ENCODE assay signal across 8 mouse cellular contexts in genomic region chr2:91931328-91932159, GRCm38 (mm10). TPM values are rescaled to one million over a fixed set of nuclear protein-coding genes. Genes with fewer than 3 reads are reported as not detected.
DNase-seq lines count a peak whose midpoint lies in the region; ATAC-seq and TF ChIP-seq lines count a peak whose summit lies in the region.

No protein-coding gene starts in this region.

- peaks cover 10% of the 10 kb centered on the region for H3K4me1 ChIP-seq in ES-Bruce4 (ENCODE audit: control insufficient read depth, insufficient read depth, low read length)
- peaks cover 79% of the 10 kb centered on the region for H3K4me1 ChIP-seq in embryonic facial prominence, embryonic 10.5 days
- peaks cover 33% of the 10 kb centered on the region for H3K4me1 ChIP-seq in hindbrain, embryonic 15.5 days (replicated peaks)
- H3K4me1 ChIP-seq in liver, postnatal 0 days (ENCODE audit: insufficient read depth), result peaks cover 22% of the 10 kb centered on the region
- peaks cover 32% of the 10 kb centered on the region for H3K4me1 ChIP-seq in stomach, embryonic 16.5 days (ENCODE audit: control insufficient read depth, insufficient read depth, low read length)

- no peak overlapping the region for H3K27ac ChIP-seq in gastrocnemius, adult 2 months
- H3K27ac ChIP-seq in ES-Bruce4 (ENCODE audit: insufficient read depth, low read length), result peak overlapping the region; percentile 75
- H3K27ac ChIP-seq in embryonic facial prominence, embryonic 10.5 days (replicated peaks), result peak overlapping the region; percentile 100
- peak overlapping the region; percentile 74 for H3K27ac ChIP-seq in hindbrain, embryonic 15.5 days (replicated peaks)
- H3K27ac ChIP-seq in liver, postnatal 0 days (ENCODE audit: low read depth), result no peak overlapping the region
- H3K27ac ChIP-seq in stomach, embryonic 16.5 days (ENCODE audit: low read length), result peak overlapping the region; percentile 63

- no peaks in the 10 kb centered on the region for H3K9me3 ChIP-seq in ES-Bruce4 (replicated peaks; ENCODE audit: control insufficient read depth, insufficient read depth, low read length, poor library complexity, severe bottlenecking)
- H3K9me3 ChIP-seq in embryonic facial prominence, embryonic 10.5 days, result no peaks in the 10 kb centered on the region
- H3K9me3 ChIP-seq in hindbrain, embryonic 15.5 days, result no peaks in the 10 kb centered on the region
- H3K9me3 ChIP-seq in liver, postnatal 0 days (ENCODE audit: low read length), result no peaks in the 10 kb centered on the region
- no peaks in the 10 kb centered on the region for H3K9me3 ChIP-seq in stomach, embryonic 16.5 days (replicated peaks; ENCODE audit: control insufficient read depth, low read length)

- H3K27me3 ChIP-seq in ES-Bruce4 (ENCODE audit: control insufficient read depth, insufficient read depth, low read length, poor library complexity, severe bottlenecking), result no peaks in the 10 kb centered on the region
- no peaks in the 10 kb centered on the region for H3K27me3 ChIP-seq in embryonic facial prominence, embryonic 10.5 days (replicated peaks; ENCODE audit: low read depth, poor library complexity, severe bottlenecking)
- H3K27me3 ChIP-seq in hindbrain, embryonic 15.5 days, result no peaks in the 10 kb centered on the region
- peaks cover 23% of the 10 kb centered on the region for H3K27me3 ChIP-seq in liver, postnatal 0 days (ENCODE audit: insufficient read depth, low read length)
- no peaks in the 10 kb centered on the region for H3K27me3 ChIP-seq in stomach, embryonic 16.5 days (ENCODE audit: control insufficient read depth, insufficient read depth, low read length)

- intact Hi-C loops in gastrocnemius, adult 2 months (cut with DNase I), result no loop called here
- intact Hi-C loops in gastrocnemius, postnatal 36 days (cut with DNase I), result no loop called here

- peak overlapping the region; percentile 81 for H3K4me2 ChIP-seq in hindbrain, embryonic 15.5 days
- peak overlapping the region; percentile 65 for H3K4me2 ChIP-seq in liver, postnatal 0 days (ENCODE audit: low read depth, low read length)
- H3K4me2 ChIP-seq in stomach, embryonic 16.5 days (ENCODE audit: low read depth, low read length), result peak overlapping the region; percentile 78

- no peak for TF ChIP-seq CTCF in gastrocnemius, adult 2 months (IDR thresholded peaks at IDR 0.05)
- TF ChIP-seq CTCF in ES-Bruce4 (IDR thresholded peaks at IDR 0.05; ENCODE audit: low read depth, low read length), result no peak
- no peak for TF ChIP-seq CTCF in liver, postnatal 0 days (IDR thresholded peaks at IDR 0.05; ENCODE audit: low read depth)

- H3K36me3 ChIP-seq in ES-Bruce4 (ENCODE audit: control insufficient read depth, insufficient read depth, low read length, poor library complexity, severe bottlenecking), result 0 out of 2 replicates have a peak, but pooled peaks cover 3% of the 10 kb centered on the region
- peaks cover 67% of the 10 kb centered on the region for H3K36me3 ChIP-seq in embryonic facial prominence, embryonic 10.5 days (replicated peaks)
- H3K36me3 ChIP-seq in hindbrain, embryonic 15.5 days, result peaks cover under 1% of the 10 kb centered on the region; the same call in 1 of the 2 replicates
- peaks cover 31% of the 10 kb centered on the region for H3K36me3 ChIP-seq in liver, postnatal 0 days (replicated peaks; ENCODE audit: insufficient read depth, low read length)
- H3K36me3 ChIP-seq in stomach, embryonic 16.5 days (ENCODE audit: control insufficient read depth, insufficient read depth, low read length), result 0 out of 2 replicates have a peak, but pooled peaks cover 5% of the 10 kb centered on the region

- peak overlapping the region; percentile 46 for H3K9ac ChIP-seq in ES-Bruce4 (ENCODE audit: low read depth, poor library complexity, severe bottlenecking)
- peak overlapping the region; percentile 62 for H3K9ac ChIP-seq in hindbrain, embryonic 15.5 days
- peak overlapping the region; percentile 12 for H3K9ac ChIP-seq in liver, postnatal 0 days (replicated peaks)
- H3K9ac ChIP-seq in stomach, embryonic 16.5 days (ENCODE audit: low read length), result peak overlapping the region; percentile 85

- under 1% methylated on average over 50 of the region's 50 CpGs for WGBS in embryonic facial prominence, embryonic 10.5 days
- under 1% methylated on average over 42 of the region's 50 CpGs for WGBS in hindbrain, embryonic 15.5 days
- 8% methylated on average over 46 of the region's 50 CpGs for WGBS in liver, postnatal 0 days (ENCODE audit: insufficient replicate concordance)
- 2% methylated on average over 41 of the region's 50 CpGs for WGBS in stomach, embryonic 16.5 days

- peak; percentile 78 for ATAC-seq in hindbrain, embryonic 15.5 days (ENCODE audit: low FRiP score, low read depth)
- peak; percentile 18; the same call in 1 of the 2 replicates for ATAC-seq in liver, postnatal 0 days
- peak; percentile 63 for ATAC-seq in stomach, embryonic 16.5 days (ENCODE audit: insufficient read depth, low FRiP score)

- no peak for DNase-seq in gastrocnemius, adult 2 months
- no peak for DNase-seq in gastrocnemius, postnatal 36 days
- peak; percentile 97 for DNase-seq in embryonic facial prominence, embryonic 10.5 days (ENCODE audit: low spot score)
- no peak for DNase-seq in liver, postnatal 0 days
- DNase-seq in layer of hippocampus, adult 11-12 months (ENCODE audit: low spot score), result no peak

- H3K4me3 ChIP-seq in gastrocnemius, adult 2 months, result peak overlapping the region; percentile 60
- peak overlapping the region; percentile 86 for H3K4me3 ChIP-seq in ES-Bruce4 (ENCODE audit: low read depth, low read length)
- peak overlapping the region; percentile 97 for H3K4me3 ChIP-seq in embryonic facial prominence, embryonic 10.5 days
- H3K4me3 ChIP-seq in hindbrain, embryonic 15.5 days, result peak overlapping the region; percentile 53
- peak overlapping the region; percentile 30; the same call in 1 of the 2 replicates for H3K4me3 ChIP-seq in liver, postnatal 0 days (ENCODE audit: low read depth, low read length)
- peak overlapping the region; percentile 54 for H3K4me3 ChIP-seq in stomach, embryonic 16.5 days (replicated peaks; ENCODE audit: low read length)

- TF ChIP-seq POLR2A in ES-Bruce4 (IDR thresholded peaks at IDR 0.05; ENCODE audit: insufficient read depth, low read length), result no peak

- peak; percentile 84 for TF ChIP-seq EP300 in ES-Bruce4 (IDR thresholded peaks at IDR 0.05; ENCODE audit: insufficient read depth, low read depth, low read length)
- no peak for TF ChIP-seq EP300 in liver, postnatal 0 days (IDR thresholded peaks at IDR 0.05; ENCODE audit: low read depth)

RNA-seq across cellular contexts. Expression of gene Mdk, which starts 0.6 kb away (rescaled TPM):
- under 1 TPM; 0.51 to 0.92 TPM for total RNA-seq in gastrocnemius, adult 2 months (2021)
- 1 to 10 TPM; 1.4 to 4.3 TPM for total RNA-seq in gastrocnemius, postnatal 36 days (2021)
- polyA plus RNA-seq in ES-Bruce4 (2011; ENCODE audit: insufficient read depth, insufficient read length, low read depth, missing spikeins), result 156 and 167 TPM in 2 replicates
- 2,212 and 2,218 TPM in 2 replicates for polyA plus RNA-seq in embryonic facial prominence, embryonic 10.5 days (2016; fragmentation: Nextera tagmentation; extraction: Ambion mirVana)
- polyA plus RNA-seq in hindbrain, embryonic 15.5 days (2015; fragmentation: Nextera tagmentation; extraction: Ambion mirVana), result 187 and 224 TPM in 2 replicates
- polyA plus RNA-seq in liver, postnatal 0 days (2015; fragmentation: Nextera tagmentation; extraction: Ambion mirVana), result 5.0 and 6.8 TPM in 2 replicates
- polyA plus RNA-seq in stomach, embryonic 16.5 days (2015; fragmentation: Nextera tagmentation; extraction: Ambion mirVana), result 458 and 550 TPM in 2 replicates

RNA-seq across cellular contexts. Expression of gene Chrm4, which starts 4.5 kb away (rescaled TPM):
- total RNA-seq in gastrocnemius, adult 2 months (2021), result not detected
- not detected for total RNA-seq in gastrocnemius, postnatal 36 days (2021)
- 0.78 and 0.97 TPM in 2 replicates for polyA plus RNA-seq in ES-Bruce4 (2011; ENCODE audit: insufficient read depth, insufficient read length, low read depth, missing spikeins)
- 0.74 and 1.4 TPM in 2 replicates for polyA plus RNA-seq in embryonic facial prominence, embryonic 10.5 days (2016; fragmentation: Nextera tagmentation; extraction: Ambion mirVana)
- 0.87 and 1.2 TPM in 2 replicates for polyA plus RNA-seq in hindbrain, embryonic 15.5 days (2015; fragmentation: Nextera tagmentation; extraction: Ambion mirVana)
- polyA plus RNA-seq in liver, postnatal 0 days (2015; fragmentation: Nextera tagmentation; extraction: Ambion mirVana), result not detected in 2 replicates
- polyA plus RNA-seq in stomach, embryonic 16.5 days (2015; fragmentation: Nextera tagmentation; extraction: Ambion mirVana), result 0.27 and 0.31 TPM in 2 replicates

RNA-seq across cellular contexts. Expression of gene Gm9821, which starts 14.0 kb away (rescaled TPM):
- total RNA-seq in gastrocnemius, adult 2 months (2021), result not detected
- total RNA-seq in gastrocnemius, postnatal 36 days (2021), result not detected
- not detected in 2 replicates for polyA plus RNA-seq in ES-Bruce4 (2011; ENCODE audit: insufficient read depth, insufficient read length, low read depth, missing spikeins)
- 0.23 and 0.41 TPM in 2 replicates for polyA plus RNA-seq in embryonic facial prominence, embryonic 10.5 days (2016; fragmentation: Nextera tagmentation; extraction: Ambion mirVana)
- 0.30 and 0.32 TPM in 2 replicates for polyA plus RNA-seq in hindbrain, embryonic 15.5 days (2015; fragmentation: Nextera tagmentation; extraction: Ambion mirVana)
- 0.13 and 0.20 TPM in 2 replicates for polyA plus RNA-seq in liver, postnatal 0 days (2015; fragmentation: Nextera tagmentation; extraction: Ambion mirVana)
- 0.83 and 0.91 TPM in 2 replicates for polyA plus RNA-seq in stomach, embryonic 16.5 days (2015; fragmentation: Nextera tagmentation; extraction: Ambion mirVana)

RNA-seq across cellular contexts. Expression of gene Dgkz, which starts 44.1 kb away (rescaled TPM):
- total RNA-seq in gastrocnemius, adult 2 months (2021), result 10 to 100 TPM; 33.7 to 37.5 TPM
- total RNA-seq in gastrocnemius, postnatal 36 days (2021), result 10 to 100 TPM; 28.1 to 35.5 TPM
- 28.1 and 29.6 TPM in 2 replicates for polyA plus RNA-seq in ES-Bruce4 (2011; ENCODE audit: insufficient read depth, insufficient read length, low read depth, missing spikeins)
- polyA plus RNA-seq in embryonic facial prominence, embryonic 10.5 days (2016; fragmentation: Nextera tagmentation; extraction: Ambion mirVana), result 42.1 and 45.0 TPM in 2 replicates
- 32.4 and 40.9 TPM in 2 replicates for polyA plus RNA-seq in hindbrain, embryonic 15.5 days (2015; fragmentation: Nextera tagmentation; extraction: Ambion mirVana)
- polyA plus RNA-seq in liver, postnatal 0 days (2015; fragmentation: Nextera tagmentation; extraction: Ambion mirVana), result 13.9 and 15.9 TPM in 2 replicates
- 34.9 and 38.3 TPM in 2 replicates for polyA plus RNA-seq in stomach, embryonic 16.5 days (2015; fragmentation: Nextera tagmentation; extraction: Ambion mirVana)

Comparison
In these comparisons a context has a peak if more than half of its experiments do, and no peak if none do; other contexts are left out.
1. H3K27ac ChIP-seq: peak in ES-Bruce4 (single experiment), embryonic facial prominence, embryonic 10.5 days (single experiment), hindbrain, embryonic 15.5 days (single experiment) and stomach, embryonic 16.5 days (single experiment); none in gastrocnemius, adult 2 months (single experiment) and liver, postnatal 0 days (single experiment).
2. H3K4me3 ChIP-seq: peak in every context shown above with its lines; median percentile 97 in embryonic facial prominence, embryonic 10.5 days; 86 in ES-Bruce4; 60 in gastrocnemius, adult 2 months; 54 in stomach, embryonic 16.5 days; 53 in hindbrain, embryonic 15.5 days; 30 in liver, postnatal 0 days.
3. H3K9ac ChIP-seq: peak in every context shown above with its lines; median percentile 85 in stomach, embryonic 16.5 days; 62 in hindbrain, embryonic 15.5 days; 46 in ES-Bruce4; 12 in liver, postnatal 0 days.
4. ATAC-seq: peak in every context shown above with its lines; median percentile 78 in hindbrain, embryonic 15.5 days; 63 in stomach, embryonic 16.5 days; 18 in liver, postnatal 0 days.
5. RNA of gene Mdk, which starts 0.6 kb away (polyA plus RNA-seq): 2,212 to 2,218 TPM in embryonic facial prominence, embryonic 10.5 days, 458 to 550 TPM in stomach, embryonic 16.5 days, 187 to 224 TPM in hindbrain, embryonic 15.5 days and 156 to 167 TPM in ES-Bruce4; 5.0 to 6.8 TPM in liver, postnatal 0 days; every median in the first group is over 10 times any median in the second.
6. Peak in every context shown above with its lines, with median percentiles within 50 percentile points of each other: H3K4me2 ChIP-seq.